Comparison of ENCODE assay signal across 15 mouse cellular contexts in the genomic region with DNA sequence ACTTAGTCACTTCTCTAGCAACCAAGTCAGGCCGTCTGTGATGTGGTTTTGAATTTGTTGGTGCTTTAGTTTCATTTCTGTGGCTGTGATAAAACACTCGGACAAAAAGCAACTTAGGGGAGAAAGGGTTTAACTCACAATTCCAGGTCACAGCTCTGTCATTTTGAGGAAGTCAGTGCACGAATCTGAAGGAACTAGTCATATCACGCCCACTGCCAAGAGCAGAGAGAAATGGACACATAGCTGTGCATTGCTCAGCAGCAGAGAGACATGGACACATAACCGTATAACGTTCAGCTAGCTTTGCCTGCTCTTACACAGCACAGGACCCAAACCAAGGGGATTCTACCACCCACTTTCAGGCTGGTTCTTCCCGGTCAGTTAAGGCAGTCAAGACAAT. TPM values are rescaled to one million over a fixed set of nuclear protein-coding genes. Genes with fewer than 3 reads are reported as not detected.
"Had no signal": no experiment of that assay in that cellular context is flagged by ENCODE, and none has a peak within 500 bp of the region (broad histone marks: within the 10 kb centered on the region; RNA-seq: fewer than 3 reads in every experiment).

No protein-coding gene starts in this region.

- H3K9ac ChIP-seq: intestine, embryonic 15.5 days; limb, embryonic 12.5 days; liver, embryonic 13.5 days; liver, postnatal 0 days had no signal

- H3K4me2 ChIP-seq: intestine, embryonic 15.5 days; limb, embryonic 12.5 days; liver, embryonic 13.5 days had no signal

- DNase-seq: kidney, adult 2 months; kidney, postnatal 36 days; layer of hippocampus, adult 9-11 months; layer of hippocampus, postnatal 36 days; liver; liver, embryonic 13.5 days; liver, postnatal 0 days; midbrain, embryonic 14.5 days; thymus, postnatal 14 days had no signal

- H3K36me3 ChIP-seq: intestine, embryonic 15.5 days; limb, embryonic 12.5 days; liver, embryonic 13.5 days had no signal

- ATAC-seq: intestine, embryonic 15.5 days; liver, postnatal 0 days had no signal

- H3K27me3 ChIP-seq: intestine, embryonic 15.5 days; limb, embryonic 12.5 days; liver, embryonic 13.5 days had no signal

- H3K9me3 ChIP-seq: intestine, embryonic 15.5 days had no signal

- H3K4me3 ChIP-seq: intestine, embryonic 15.5 days; limb, embryonic 12.5 days; liver, embryonic 13.5 days had no signal

- H3K27ac ChIP-seq: intestine, embryonic 15.5 days; kidney, postnatal 0 days; limb, embryonic 12.5 days; liver, embryonic 13.5 days; stomach, postnatal 0 days had no signal

RNA-seq across cellular contexts. Expression of a gene that starts 13.0 kb away (rescaled TPM):
- polyA plus RNA-seq: kidney, adult 2 months; kidney, postnatal 0 days; lung, embryonic 16.5 days; midbrain, embryonic 14.5 days; neural tube, embryonic 14.5 days had no signal
